Mouse (Mus musculus): Measurements from ENCODE around the gene Map4k3.
A peak's percentile ranks its signal among the peaks of the same experiment; 100 is the strongest.

DNA sequence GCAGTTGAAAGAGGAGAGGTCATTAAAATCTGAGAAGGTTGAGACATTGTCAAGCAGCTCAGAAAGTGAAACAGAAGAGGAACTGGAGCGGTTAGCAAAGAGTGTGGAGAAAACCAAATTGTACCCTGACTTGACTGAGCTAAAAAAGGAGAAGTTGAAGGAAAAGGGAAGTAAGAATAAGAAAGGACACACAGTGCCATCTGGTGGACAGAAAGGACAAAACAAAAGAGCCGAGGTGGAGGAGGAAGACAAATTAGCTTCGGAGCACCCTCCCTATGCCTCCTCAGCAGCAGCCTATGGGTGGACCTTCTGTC is 163.7 kb downstream of the Map4k3 start:
- TF ChIP-seq POLR2A (IDR thresholded peaks at IDR 0.05; ENCODE audit: extremely low read depth, insufficient read depth, low read length) (no peak), CTCF (IDR thresholded peaks at IDR 0.05; ENCODE audit: extremely low read depth, insufficient read depth, low read length) (peak; percentile 34; the same call in 1 of the 2 replicates)

All from cortical plate, adult 2 months (tissue).